Mouse (Mus musculus) gastrocnemius, postnatal 25 days (tissue): ENCODE data around the gene Olfr786. TPM values are rescaled to one million over a fixed set of nuclear protein-coding genes. Genes with fewer than 3 reads are reported as not detected.

Experiments used
- DNase-seq: peaks from one replicate; pipeline ENCODE4 v3.0.0; 2022
- long read RNA-seq, 2 experiments: library from polyadenylated mRNA; stranded (forward); transcript quantifications; one replicate each; pipeline ENCODE4 v2.0.0; 2021
- total RNA-seq, 2 experiments: library from RNA; stranded (reverse); gene quantifications; 1 replicate in 1 of 2; 2 replicates in 1 of 2; pipeline ENCODE4 v1.2.3; 2021

The Olfr786 gene
- not detected for total RNA-seq
- long read RNA-seq, experiment 1, result 0 reads
- long read RNA-seq, experiment 2, result 0 reads

DNA sequence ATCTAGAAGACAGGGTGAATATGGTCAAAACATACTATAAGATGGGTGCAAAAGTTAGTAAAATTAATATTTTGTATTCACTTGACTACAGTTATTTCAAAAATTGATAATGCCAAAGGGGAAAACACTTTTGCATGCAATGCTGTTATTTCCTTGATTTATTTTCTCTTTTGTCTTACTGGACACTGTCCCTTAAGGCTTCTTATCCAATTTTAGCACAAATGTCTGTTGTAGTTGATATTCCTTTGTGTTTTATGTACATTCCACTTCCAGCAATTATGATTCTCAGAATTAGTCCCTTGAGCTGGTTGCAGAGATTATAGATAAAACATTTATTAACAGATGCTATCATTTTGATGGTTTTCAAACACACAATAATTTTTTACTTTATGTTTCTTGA is at the start of gene Olfr786:
Gene Olfr786, plus strand, starts transcription at position 301 of the 400 bp plus-strand sequence.
- DNase-seq, result no peak

DNA sequence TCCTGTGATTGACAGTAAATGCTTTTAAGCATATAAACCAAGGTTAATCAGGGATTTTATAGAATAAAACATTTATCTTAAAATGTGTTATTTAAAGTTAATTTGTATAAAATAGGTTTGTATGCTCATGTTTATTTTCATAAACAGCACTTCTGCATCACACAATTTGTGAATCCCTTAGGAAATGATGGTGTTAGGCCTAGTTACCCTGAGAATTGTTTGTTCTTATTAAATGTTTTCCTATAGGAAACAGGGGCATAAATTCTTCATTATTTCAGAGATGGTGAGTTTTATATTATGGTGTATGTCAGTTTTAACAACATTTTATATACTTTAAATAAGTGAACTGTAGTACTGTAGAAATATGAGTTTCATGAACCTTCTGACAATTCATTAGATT is 43.3 kb upstream of the Olfr786 start, which contains the start of gene Olfr784:
Gene Olfr784, plus strand, starts transcription at position 301 of the 400 bp plus-strand sequence.
- no peak for DNase-seq

DNA sequence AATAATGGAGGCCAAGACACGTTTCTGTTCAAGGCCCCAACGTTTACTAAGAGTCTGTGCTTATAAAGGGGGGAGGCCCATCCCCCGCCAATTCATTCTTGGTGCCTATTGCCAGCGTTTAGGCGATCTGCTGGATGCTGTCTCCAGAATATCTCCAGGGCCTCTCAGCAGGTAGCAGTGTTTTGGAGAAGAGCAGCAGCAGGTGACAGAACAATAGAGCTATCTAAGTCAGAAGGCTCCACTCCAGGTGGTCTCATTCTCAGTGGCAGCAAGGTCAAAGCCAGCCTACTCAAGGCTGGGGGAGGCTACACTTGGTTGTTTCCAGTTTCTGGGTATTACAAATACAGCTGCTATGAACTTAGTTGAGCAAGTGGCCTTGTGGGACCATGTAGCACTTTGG is 26.2 kb upstream of the Olfr786 start:
- no peak for DNase-seq

GRCm38 (mm10) chr10:129405126-129405525 is 22.0 kb upstream of the Olfr786 start, which contains the start of gene Olfr785:
Olfr785 (plus strand) TSS chr10:129405426.
- no peak for DNase-seq

DNA sequence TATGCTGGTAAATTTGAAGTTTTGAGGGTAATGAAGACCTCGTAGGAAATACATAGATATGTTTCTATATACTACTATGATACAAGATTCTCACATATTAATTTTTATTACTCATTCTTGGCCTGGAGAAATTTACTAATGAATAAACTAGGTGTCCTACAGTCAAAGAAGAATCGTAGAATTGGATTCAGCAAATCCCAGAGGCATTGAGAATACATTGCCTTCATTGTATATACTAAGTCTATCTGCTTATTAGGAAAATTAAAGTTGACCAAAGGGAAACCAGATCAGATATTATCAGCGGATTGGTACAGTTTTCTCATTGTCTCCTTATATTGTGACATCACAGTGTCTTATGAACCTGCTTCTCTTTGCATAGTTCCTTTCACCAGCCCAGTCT is 34.5 kb downstream of the Olfr786 start, which contains the start of gene Olfr787:
Gene Olfr787, plus strand, starts transcription at position 301 of the 400 bp plus-strand sequence.
- no peak for DNase-seq

DNA sequence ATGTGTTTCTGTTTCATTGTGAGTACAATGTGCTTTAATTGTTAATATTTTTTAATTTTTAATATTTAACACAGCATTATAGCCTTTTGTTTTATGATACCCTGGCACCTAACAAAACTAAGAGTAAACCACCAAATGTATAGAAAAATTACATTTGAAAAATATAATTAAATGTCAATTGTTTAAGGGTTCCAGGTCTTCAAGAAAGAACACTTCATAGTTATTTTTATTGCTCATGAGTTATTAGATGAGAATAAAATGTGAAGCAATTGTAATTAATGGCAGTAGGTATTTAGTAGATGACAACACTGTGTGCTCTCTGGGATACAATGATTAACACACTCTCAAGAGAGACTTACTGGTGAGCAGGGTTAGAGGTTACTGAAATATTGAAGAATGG is 43.6 kb downstream of the Olfr786 start, which contains the start of gene Olfr788:
Gene Olfr788, plus strand, starts transcription at position 301 of the 400 bp plus-strand sequence.
- no peak for DNase-seq

- no peak for DNase-seq
Observed at GRCm38 (mm10) chr10:129473256-129473655, 46.1 kb downstream of the Olfr786 start.

GRCm38 (mm10) chr10:129473723-129474122 is 46.6 kb downstream of the Olfr786 start:
- DNase-seq, result no peak

DNA sequence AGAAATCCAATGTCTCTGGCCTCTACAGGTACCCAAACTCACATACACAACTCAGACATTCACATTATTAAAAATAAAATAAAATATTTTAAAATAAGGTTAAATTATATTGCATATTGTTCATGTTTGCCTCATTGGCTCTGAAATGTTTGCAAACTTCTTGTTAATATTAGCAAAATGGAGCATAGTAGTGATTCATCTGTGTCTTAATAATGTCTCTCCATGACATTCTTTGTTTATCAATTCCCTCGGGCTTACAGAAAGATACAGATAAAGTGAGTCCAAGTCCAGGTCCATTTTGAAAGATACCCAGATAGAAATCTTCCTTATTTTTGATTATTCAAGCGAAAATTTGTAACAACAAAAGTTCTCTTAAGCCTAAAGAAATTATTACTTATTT is 57.3 kb downstream of the Olfr786 start, which contains the start of gene Olfr789:
Gene Olfr789, plus strand, starts transcription at position 301 of the 400 bp plus-strand sequence.
- no peak for DNase-seq

Other genes with a start within 250 kb of the Olfr786 start
- not detected for gene Olfr772, start 249.4 kb upstream of the Olfr786 start, total RNA-seq
- not detected for gene Olfr773, start 239.9 kb upstream of the Olfr786 start, total RNA-seq
- gene Olfr774, start 191.1 kb upstream of the Olfr786 start, total RNA-seq, result not detected
- not detected for gene Olfr775, start 178.9 kb upstream of the Olfr786 start, total RNA-seq
- not detected for gene Olfr776, start 168.2 kb upstream of the Olfr786 start, total RNA-seq
- not detected for gene Olfr777, start 155.8 kb upstream of the Olfr786 start, total RNA-seq
- gene Olfr780, start 109.2 kb upstream of the Olfr786 start, total RNA-seq, result not detected
- gene Olfr781, start 98.5 kb upstream of the Olfr786 start, total RNA-seq, result not detected
- not detected for gene Olfr782, start 78.5 kb upstream of the Olfr786 start, total RNA-seq
- gene Olfr784, start 43.2 kb upstream of the Olfr786 start, total RNA-seq, result not detected
- not detected for gene Olfr785, start 21.9 kb upstream of the Olfr786 start, total RNA-seq
- not detected for gene Olfr787, start 34.6 kb downstream of the Olfr786 start, total RNA-seq
- gene Olfr788, start 43.7 kb downstream of the Olfr786 start, total RNA-seq, result not detected
- gene Olfr789, start 57.4 kb downstream of the Olfr786 start, total RNA-seq, result not detected
- gene Olfr790, start 71.2 kb downstream of the Olfr786 start, total RNA-seq, result not detected
- gene Olfr791, start 94.5 kb downstream of the Olfr786 start, total RNA-seq, result not detected
- gene Olfr792, start 111.9 kb downstream of the Olfr786 start, total RNA-seq, result not detected
- gene Olfr794, start 140.3 kb downstream of the Olfr786 start, total RNA-seq, result not detected
- not detected for gene Olfr796, start 185.3 kb downstream of the Olfr786 start, total RNA-seq
- not detected for gene Olfr798, start 200.6 kb downstream of the Olfr786 start, total RNA-seq
- not detected for gene Olfr799, start 210.2 kb downstream of the Olfr786 start, total RNA-seq
- gene Olfr800, start 230.4 kb downstream of the Olfr786 start, total RNA-seq, result not detected
- gene Olfr801, start 246.6 kb downstream of the Olfr786 start, total RNA-seq, result not detected